Mouse (Mus musculus) cerebellum, postnatal 36 days (tissue): ENCODE data around the gene Kcnh3.

Source experiments
- DNase-seq, 2 experiments: peaks; one replicate each; pipeline ENCODE4 v3.0.0; 2021 to 2022; ENCODE audit warnings: mixed read lengths in 2 of 2

Kcnh3 gene

DNA sequence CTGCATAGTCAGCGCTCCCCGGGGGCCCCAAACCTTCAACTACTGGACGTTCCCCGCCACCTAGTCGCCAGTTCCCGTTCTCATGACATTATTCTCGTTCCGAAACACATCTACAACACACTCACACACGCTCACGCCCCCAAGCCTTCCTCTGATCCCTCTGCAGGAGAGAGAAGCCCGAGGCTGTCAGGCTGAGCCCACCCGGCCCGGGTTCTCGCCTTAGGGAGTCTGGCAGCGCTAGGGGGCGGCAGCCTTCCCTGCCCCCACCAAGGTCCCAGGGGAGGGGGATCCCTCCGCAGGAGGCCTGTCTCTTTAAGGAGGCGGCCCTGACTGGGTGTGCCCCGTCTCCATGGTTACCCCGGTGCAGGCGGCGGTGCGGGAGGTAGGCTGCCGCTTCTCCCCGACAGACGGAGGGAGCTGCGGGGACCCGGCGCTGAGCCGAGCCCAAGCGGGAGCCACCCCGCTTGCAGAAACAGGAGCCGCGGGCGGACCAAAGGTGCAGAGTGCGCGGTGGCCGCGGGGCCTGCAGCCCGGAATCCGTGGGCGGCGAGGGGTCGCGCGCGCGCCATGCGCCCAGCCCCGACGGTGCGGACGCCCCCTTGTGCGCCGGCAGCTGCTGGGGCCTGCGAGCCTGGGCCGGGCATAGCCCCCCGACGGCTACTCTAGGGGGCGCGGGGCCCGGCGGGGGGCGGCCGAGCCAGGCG lies at the start of gene Kcnh3:
Gene Kcnh3 (plus strand): TSS at position 654 of the 704 bp plus-strand sequence.
- DNase-seq: peak; percentile 49 to 66

DNA sequence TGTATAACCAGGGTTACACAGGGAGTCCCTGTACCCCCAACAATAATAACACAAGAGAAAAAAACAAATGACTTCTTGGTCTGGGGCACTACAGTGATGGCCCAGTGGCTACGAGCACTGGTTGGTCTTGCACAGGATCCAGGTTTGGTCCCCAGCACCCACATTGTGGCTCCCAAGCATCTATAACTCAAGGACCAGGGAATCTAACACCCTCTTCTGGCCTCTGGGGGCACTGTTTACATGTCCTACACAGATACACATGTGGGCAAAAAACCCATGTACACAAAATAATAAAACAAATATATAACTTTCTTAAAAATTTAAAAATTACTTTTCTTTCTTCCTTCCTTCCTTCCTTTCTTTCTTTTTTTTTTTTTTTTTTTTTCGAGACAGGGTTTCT lies 45.0 kb upstream of the Kcnh3 start:
- no peak for DNase-seq

DNA sequence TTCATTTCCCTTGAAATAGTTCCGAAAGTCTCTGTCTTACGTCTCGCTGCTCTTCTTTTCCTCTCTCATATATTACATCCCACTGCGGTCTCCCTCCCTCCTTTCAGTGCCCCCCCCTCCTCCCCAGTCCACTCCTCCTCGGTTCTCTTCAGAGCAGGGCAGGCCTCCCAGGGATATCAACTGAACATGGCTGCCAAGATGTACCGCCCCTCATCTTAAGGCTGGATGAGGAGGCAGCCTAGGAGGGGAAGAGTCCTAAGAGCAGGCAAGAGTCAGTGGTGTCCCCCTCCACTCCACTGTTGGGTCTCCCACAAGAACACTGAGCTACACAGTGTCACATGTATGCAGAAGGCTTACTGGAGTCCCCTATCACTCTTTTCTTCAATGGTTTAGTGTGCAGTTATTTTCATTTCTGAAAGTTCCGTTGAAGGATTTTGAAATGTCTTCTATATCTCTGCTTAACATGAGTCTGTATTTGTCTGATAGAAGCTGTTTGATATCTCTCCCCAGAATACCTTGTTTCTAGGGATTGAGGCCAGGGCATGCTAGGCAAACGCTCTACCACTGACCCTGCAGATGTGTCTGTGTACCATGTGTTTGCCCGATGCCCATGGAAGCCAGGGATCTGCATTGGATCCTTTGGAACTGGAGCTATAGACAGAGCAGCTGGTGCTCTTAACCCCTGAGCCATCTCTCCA lies 40.3 kb upstream of the Kcnh3 start:
- no peak for DNase-seq

DNA sequence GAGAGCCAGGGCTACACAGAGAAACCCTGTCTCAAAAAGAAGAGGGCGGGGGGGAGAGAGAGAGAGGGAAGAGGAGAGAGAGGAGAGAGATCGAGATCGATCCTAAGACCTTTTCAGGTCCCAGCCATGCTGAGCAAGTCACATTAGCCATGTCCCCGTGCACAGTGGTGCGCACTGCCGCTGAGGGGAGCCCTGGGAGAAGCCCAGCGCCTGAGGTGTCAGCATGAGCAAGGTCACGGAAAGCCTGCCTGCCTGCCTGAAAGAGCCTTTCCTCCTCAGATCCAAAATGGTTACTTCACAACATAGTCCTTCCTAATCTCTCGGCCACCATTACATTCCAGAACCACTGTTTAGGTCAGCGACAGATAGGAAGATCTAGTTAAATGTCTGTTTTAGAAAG lies 30.3 kb upstream of the Kcnh3 start:
- no peak for DNase-seq

DNA sequence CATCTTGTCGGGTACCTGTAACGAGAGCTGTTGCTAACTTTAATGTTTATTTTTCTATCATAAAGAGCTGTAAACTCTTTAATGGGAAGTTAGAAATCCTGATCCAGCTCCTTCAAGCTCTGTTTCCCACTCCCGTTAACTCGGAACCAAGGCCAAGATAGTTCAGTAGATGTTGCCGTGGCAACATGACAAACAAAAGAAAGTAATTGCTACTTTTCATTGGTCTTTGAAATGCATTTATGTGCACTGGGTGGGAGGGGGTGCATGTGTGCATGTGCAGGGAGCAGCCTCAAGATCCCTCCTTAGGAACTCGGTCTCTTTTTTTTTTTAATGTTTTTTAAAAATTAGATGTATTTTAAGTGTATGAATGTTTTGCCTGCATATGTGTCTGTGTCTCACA lies 29.6 kb upstream of the Kcnh3 start:
- DNase-seq: no peak

DNA sequence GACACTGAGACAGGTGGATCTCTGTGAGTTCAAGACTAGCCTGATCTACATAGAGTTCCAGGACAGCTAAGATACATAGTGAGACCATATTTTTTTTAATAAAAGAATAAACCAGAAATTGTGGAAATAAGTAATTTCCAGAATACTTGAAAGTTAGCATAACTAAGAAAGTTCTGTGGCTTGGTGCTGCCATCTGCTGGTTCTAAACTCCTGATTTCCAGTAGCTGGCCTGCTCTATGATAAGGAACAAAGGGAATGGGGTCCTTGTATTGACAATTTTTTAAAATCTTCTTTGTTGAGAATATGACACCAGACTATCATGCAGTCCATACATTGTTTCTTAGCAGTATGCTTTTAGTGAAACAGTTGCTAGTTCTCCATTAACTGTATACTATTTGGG lies 25.9 kb upstream of the Kcnh3 start:
- DNase-seq: no peak

DNA sequence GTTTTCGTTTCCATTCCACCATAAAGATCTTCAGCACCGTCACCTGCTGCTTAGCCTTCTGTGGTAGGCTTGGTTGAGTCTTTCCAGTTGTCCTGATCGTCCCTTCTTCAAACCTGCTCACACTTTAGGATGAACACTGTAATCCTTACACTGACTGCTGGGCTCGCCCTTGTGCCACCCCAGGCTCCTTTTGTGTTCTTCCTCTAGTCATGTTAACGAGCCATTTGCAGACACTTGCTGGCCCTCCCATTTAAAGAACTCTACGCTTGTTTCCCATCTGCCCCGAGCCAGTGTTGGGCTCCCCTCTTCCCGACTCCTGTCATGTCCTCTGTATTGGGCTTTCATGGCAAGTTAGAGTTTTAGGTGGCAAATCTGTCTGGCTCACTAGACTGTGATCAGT lies 18.7 kb upstream of the Kcnh3 start:
- no peak for DNase-seq

DNA sequence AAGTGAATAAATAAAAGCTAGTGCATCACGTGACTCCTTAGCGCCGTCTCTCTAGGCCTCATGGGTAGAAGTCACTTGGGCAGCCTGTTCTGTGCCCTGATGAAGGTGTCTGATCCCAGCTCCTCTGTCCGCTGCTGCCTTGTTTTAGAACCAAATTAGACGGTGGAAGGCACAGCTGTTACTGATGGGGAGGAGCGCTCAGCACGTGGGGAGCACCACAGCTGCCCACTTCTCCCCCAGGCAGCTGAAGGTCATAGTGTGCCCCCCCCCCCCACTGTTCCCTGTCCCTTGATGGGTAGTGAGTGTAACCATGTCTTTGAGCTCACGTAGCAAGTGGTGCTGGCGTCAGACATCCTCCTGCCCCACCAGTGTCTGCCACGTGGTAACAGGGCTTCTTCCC lies 11.5 kb upstream of the Kcnh3 start:
- DNase-seq: no peak

DNA sequence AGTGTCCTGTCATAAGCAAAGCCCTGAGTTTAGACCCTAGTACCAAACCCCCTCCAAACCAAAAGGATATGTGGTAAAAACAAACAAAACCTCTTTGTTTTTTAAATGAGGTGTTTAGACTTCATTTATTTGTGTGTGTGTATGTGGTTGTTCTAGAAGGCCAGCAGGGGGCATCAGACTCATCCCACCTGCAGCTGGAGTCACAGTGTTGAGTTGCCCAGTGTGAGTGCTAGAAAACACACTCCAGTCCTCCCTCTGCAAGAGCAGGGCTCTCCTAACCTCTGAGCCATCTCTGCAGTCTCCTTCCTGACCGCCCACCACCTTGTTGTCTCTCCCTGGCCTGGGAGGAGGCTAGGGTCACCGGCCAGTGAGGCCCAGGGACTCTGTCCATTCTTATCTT lies 9.7 kb upstream of the Kcnh3 start:
- DNase-seq: no peak

DNA sequence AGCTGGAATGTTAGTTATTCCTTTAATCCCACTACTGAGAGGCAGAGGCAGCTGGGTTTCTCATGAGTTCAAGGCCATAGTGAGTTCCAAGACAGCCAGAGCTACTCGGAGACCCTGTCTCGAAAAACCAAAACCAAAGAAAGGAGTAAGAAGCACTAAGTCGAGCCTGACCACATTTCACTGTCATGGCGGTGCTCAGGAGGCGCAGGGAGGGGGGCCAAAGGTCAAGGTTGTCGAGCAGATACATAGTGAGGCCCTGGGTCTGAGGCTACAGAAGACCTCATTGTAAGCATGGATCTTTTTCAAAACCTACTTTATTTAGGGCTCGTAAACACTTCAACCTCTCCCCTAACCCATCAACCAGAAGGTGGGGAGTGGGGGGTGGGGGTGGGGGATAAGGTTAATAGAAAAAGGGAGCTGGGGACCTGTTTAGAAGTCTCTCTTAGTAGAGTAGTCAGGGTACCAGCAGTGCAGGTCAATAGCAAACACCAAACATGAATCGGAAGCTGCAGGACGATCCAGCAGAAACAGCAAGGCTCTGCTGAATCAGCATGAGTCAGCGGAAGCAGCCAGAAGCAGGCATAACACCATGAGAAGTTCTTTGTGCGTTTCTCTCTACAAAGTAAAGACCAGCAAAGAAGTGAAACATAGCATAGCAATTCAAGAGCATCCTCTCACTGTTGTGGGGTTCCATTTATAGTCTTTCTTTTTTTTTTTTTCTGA lies 8.8 kb upstream of the Kcnh3 start:
- DNase-seq: no peak

DNA sequence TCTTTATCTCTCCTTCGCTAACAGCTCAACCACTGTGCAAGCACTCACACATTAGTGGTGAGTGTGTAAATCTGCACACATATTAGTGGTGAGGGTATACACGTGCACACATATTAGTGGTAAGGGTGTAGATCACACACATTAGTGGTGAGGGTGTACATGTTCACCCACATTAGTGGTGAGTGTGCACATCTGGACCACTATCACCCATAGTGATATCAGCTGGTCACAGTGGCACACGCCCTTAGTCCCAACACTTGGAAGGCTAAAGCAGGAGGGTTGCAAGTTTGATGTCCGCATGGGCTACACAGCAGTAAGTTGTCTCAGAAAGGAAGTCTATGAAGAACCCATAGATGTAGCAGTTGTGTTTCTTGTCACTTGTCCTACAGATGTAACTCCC lies 7.0 kb upstream of the Kcnh3 start:
- DNase-seq: no peak

DNA sequence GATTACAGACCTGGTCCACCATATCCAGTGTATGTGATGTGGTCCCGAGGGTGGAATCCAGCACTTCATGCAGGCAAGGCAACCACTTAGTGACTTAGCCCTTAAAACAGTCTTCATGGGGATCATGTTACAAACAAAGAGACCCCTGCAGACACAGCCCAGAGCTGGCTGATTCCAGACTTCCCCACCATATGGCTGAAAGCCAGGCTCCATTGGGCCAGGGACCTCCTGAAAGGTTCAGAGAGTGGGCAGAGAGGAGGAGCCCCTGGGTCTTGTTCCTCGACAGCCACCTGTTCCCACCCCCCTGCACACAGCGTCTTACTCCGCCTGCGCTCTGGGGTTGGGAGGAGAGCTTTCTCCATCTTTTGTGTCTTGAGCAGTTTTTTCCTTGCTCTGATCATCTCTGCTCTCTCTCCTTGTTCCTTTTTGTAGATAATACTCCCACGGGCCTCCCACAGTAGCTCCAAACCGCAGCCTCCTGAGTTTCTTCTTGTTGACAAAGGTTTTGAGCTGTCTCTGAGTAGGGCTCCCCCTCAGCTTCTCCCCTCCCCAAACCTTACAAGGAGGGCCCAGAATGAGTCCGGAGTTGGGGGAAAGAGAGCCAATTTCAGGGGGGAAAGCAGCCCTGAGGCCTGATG lies 3.2 kb upstream of the Kcnh3 start:
- DNase-seq: no peak

DNA sequence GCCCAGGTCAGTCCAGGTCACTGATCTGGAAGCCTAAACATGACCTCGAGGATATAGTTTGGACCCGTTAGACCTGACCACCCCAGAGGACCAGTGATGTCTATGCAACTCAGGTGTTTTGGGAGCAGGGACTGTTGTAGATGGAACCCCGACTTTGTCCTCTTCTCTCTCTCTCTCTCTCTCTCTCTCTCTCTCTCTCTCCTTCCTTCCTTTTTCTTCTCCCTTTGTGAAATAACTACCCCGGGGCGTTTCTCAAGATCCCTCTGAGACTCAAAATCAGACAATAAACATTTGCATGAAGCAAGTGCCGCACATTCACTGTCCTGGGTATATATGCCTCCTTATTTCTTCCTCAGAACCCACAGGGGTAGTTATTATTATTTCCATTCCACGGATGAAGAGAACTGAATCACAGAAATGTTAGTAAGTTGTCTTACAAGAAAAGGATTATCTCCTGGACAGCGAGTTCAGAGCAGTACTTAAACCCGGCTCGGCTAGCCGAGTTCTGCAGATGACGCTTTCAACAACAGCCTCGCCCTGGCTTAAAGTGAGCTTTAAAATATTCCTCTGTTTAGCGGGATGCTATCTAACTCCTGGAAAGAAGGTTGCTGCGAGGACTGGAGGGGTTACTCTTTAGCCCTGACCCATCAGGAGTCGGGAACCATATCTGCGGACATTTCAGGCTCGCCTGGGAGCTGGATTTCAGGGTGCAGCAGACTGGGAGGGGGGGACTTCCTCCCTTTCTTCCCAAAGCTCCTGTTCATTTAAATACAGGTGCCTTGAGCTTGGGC lies 1.7 kb upstream of the Kcnh3 start:
- DNase-seq: no peak

DNA sequence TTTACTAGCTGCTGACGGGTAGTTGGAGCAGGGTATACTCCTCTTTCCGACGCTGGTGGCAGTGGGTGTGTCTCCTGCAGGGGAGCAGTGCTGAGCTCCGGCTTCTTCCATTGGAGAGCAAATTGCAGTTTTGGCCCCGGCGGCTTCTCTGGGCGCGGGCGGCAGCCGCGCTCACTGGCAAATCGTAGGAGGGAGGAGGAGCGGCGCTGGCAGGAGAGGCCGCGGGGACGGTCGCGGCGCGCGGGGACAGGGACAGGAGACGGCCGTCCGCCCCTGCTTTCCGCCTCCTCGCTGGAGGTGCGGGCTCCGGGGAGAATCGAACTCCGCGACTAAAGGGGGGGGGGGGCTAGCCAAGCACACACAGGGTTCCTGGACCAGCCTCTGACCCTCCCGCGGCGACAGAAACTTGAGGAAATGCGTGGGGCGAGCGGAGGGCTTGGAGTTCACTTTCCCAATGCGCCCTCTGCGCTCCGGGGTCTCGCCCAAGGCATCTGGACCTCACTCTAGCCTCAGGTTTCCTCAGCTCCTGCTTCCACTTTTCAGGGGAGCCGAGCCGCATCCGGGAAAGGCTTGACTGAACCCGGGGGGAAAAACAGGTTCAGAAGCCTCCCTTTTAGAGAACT lies 965 bp upstream of the Kcnh3 start:
- peak; percentile 60 to 65 for DNase-seq

DNA sequence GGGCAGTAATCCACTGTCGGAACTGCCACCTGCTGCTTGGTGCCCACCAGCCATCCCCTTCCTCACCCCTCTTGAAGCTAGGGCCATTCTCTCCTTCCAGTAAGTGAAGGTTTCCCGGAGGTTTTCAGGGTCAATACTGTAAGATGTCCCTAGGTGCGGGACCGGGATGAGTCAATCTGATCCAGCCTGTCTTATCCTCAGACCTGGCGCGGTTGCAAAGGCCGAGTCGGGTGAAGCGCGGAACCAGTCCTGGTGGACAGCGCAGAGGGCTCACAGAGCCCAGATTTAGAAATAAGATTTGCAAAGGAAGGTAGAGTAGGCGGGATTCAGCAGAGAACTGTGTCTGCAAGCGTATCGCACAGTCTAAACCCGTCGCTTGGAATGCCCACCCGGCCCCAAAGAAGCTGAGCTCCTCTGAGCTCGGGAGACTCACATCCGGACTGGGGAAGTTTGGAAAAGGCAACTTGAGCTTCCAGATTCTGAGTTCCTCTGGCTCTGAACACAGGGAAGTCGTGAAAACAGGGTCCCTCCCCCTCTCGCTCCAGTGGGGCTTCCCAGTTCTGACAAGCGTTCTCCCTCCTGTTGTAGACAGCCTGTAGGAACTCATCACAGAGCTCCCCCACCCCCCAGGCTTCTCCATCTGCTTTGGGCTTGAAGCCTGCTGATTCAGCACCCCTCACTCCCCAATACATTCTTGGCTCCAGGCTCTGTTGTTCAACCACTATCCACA lies 585 bp downstream of the Kcnh3 start:
- DNase-seq: peak in 1 of 2 experiments; percentile 34

DNA sequence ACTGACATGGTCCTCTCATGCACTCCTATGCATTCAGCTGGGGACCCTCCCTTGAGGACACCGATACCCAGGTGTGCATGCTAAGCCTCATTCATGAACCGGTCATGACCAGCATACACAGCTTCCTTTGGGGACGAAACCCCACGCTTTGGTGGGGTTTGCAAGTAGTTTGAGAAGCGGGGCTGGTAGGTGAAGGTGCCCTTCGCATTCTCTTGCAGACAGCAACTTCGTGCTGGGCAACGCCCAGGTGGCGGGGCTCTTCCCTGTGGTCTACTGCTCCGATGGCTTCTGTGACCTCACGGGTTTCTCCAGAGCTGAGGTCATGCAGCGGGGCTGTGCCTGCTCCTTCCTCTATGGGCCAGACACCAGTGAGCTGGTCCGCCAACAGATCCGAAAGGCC lies 1.4 kb downstream of the Kcnh3 start:
- no peak for DNase-seq

DNA sequence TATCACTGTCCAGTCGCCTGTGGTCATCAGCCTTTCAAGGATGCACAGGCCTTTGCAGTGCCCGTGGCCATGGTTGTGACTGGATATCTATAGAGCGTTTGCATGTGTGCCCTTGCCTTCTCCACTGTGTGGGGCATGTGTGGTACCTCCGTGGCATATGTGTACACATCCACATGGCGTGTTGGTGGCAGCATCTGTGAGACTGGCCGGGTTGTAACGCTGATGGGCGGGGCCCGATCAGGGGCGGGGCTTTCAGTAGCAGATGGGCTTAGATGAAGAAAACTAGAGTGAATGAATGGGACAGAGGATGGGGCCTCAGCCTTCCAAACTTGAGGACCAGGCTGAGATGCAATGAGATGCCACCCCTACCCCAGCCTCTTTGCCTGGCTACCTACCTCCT lies 7.3 kb downstream of the Kcnh3 start:
- DNase-seq: no peak

DNA sequence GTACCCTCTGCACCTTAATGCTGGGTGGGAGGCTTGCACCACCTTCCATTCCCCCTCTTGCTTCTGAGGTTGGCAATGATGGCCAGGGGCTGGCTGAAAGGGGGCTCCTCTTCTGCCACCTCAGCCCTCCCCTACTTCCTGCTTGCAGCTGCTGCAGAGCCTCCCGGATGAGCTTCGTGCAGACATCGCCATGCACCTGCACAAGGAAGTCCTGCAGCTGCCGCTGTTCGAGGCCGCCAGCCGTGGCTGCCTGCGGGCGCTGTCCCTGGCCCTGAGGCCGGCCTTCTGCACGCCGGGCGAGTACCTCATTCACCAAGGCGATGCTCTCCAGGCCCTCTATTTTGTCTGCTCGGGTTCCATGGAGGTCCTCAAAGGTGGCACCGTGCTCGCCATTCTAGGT lies 9.1 kb downstream of the Kcnh3 start:
- no peak for DNase-seq

DNA sequence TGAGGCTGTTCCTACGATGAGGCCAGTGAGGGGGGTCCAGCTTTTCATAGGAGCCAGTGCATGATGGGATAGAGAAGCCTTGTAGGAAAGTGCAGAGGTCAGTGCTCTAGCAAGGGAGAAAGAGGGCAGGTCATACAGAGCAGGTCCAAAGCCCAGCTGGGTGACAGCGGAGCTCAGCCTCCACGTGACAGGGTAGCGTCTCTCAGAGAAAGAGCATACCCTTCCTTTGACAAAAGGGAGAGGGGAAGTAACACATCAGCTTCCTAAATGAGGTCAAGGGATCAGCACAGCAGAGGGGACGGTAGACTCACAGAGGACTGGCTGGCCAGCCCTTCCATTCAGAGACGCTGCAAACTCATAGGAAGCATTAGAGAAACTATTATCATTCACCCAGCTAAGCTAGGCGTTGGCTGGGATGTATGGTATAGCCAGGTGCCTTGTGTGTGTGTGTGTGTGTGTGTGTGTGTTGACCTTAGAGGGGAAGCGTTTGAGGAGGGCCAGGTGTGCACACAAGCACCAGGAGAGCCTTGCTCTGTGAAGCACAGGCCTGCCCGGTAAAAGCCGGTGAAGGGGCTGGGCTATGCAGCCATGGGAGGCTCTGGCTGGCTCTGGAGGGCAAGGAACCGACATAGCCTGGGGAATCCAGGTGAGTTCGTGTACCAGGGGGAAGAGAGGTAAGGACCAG lies 9.8 kb downstream of the Kcnh3 start:
- no peak for DNase-seq

DNA sequence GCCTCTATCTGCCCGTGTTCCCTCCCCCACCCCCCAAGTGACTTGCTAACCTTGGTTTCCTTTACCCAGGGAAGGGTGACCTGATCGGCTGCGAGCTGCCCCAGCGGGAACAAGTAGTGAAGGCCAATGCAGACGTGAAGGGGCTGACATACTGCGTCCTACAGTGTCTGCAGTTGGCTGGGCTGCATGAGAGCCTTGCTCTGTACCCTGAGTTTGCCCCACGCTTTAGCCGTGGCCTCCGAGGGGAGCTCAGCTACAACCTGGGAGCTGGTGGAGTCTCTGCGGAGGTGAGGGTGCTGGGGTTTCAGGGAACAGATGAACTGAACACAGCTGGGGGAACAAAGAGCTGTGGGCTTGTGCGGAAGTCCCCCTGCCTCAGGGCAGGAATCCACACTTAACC lies 13.3 kb downstream of the Kcnh3 start:
- DNase-seq: no peak

DNA sequence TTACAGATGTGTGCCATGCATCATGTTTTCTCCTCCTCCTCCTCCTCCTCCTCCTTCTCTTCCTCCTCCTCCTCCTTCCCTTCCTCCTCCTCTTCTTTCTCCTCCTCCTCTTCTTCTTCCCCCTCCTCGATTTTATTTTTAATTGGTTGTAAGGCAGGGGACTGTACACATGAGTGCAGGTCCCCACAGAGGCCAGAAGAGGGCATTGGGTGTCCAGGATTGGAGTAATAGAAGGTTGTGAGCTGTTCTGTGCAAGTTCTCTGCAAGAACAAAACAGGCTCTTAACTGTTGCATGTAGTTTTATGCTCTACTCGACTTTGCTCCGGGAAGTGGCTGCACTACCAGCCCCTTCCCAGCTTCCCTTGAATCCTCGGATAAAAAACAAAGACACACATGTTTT lies 15.5 kb downstream of the Kcnh3 start:
- no peak for DNase-seq
